Mouse (Mus musculus) ES-E14 (cell line): ENCODE measurements around the gene Ofcc1. TPM values are rescaled to one million over a fixed set of nuclear protein-coding genes. Genes with fewer than 3 reads are reported as not detected.

Experiments
- DNase-seq: peaks from one replicate; pipeline ENCODE4 v3.0.0-alpha.2; 2013; ENCODE audit warnings: low read depth, low spot score
- H3K27ac ChIP-seq: 2 replicates; pipeline ENCODE4 v1.5.1; 2012; ENCODE audit warnings: low read depth, mild to moderate bottlenecking, low read length, moderate library complexity, mixed read lengths; ENCODE audit not compliant: poor library complexity, insufficient read depth, severe bottlenecking
- H3K36me3 ChIP-seq: 2 replicates; pipeline ENCODE4 v1.6.1; 2012; ENCODE audit warnings: mild to moderate bottlenecking, low read length, moderate library complexity, mixed read lengths; ENCODE audit not compliant: control insufficient read depth, poor library complexity, insufficient read depth, severe bottlenecking
- H3K4me1 ChIP-seq, 2 experiments: fragments of 150-350 bp in 1 of 2; sonication (generic) in 1 of 2; 2 replicates each; pipeline ENCODE4 v1.6.1; 2012; ENCODE audit warnings: low read length in 2 of 2, mild to moderate bottlenecking in 1 of 2, mixed read lengths in 1 of 2; ENCODE audit not compliant: control insufficient read depth in 2 of 2, insufficient read depth in 2 of 2, poor library complexity in 1 of 2
- H3K4me3 ChIP-seq, 2 experiments: fragments of 150-350 bp in 1 of 2; sonication (generic) in 1 of 2; 2 replicates each; pipeline ENCODE4 v1.5.1; 2012; ENCODE audit warnings: low read length in 2 of 2, low read depth in 1 of 2, mild to moderate bottlenecking in 1 of 2, mixed read lengths in 1 of 2; ENCODE audit not compliant: insufficient read depth in 1 of 2, poor library complexity in 1 of 2, severe bottlenecking in 1 of 2
- H3K9ac ChIP-seq: 2 replicates; pipeline ENCODE4 v1.6.1; 2012; ENCODE audit warnings: low read depth, mild to moderate bottlenecking, low read length, mixed read lengths; ENCODE audit not compliant: poor library complexity, insufficient read depth, severe bottlenecking
- H3K9me3 ChIP-seq: fragments of 150-350 bp; sonication (generic); 2 replicates; pipeline ENCODE4 v1.6.1; 2012; ENCODE audit warnings: low read depth, mild to moderate bottlenecking, low read length; ENCODE audit not compliant: control insufficient read depth, insufficient read depth
- CHD2 ChIP-seq: IDR thresholded peaks from 2 replicates; pipeline ENCODE4 v1.6.1; 2014; ENCODE audit warnings: mild to moderate bottlenecking, low read depth, low read length, inconsistent platforms
- HCFC1 ChIP-seq: IDR thresholded peaks from 2 replicates; pipeline ENCODE4 v1.6.1; 2012; ENCODE audit warnings: low read length, inconsistent platforms, borderline replicate concordance; ENCODE audit not compliant: insufficient read depth
- MAFK ChIP-seq: IDR thresholded peaks from 2 replicates; pipeline ENCODE4 v1.6.1; 2014; ENCODE audit warnings: mild to moderate bottlenecking, low read depth, low read length, inconsistent platforms; ENCODE audit not compliant: insufficient read depth
- ZC3H11A ChIP-seq: IDR thresholded peaks from 2 replicates; pipeline ENCODE4 v1.6.1; 2012; ENCODE audit warnings: low read depth, mild to moderate bottlenecking, inconsistent platforms, low read length, borderline replicate concordance
- ZNF384 ChIP-seq: IDR thresholded peaks from 2 replicates; pipeline ENCODE4 v1.6.1; 2012; ENCODE audit warnings: low read depth, low read length, inconsistent platforms
- in situ Hi-C, 2 experiments: fragments of 600-800 bp; cut with MboI; formaldehyde crosslinking; loops; one replicate each; pipeline ENCODE4 v1.15.1; 2025; ENCODE audit warnings: low sequenced_read_pairs in 2 of 2, inconsistent platforms in 1 of 2; ENCODE audit not compliant: unreplicated experiment in 2 of 2
- total RNA-seq: library from RNA; depleted of rRNA; stranded (reverse); fragments of 300-350 nt; gene quantifications from 2 replicates; pipeline ENCODE4 v1.2.3, GENCODE M21; 2012

Ofcc1 gene
- total RNA-seq, 1 experiment, result not detected

DNA sequence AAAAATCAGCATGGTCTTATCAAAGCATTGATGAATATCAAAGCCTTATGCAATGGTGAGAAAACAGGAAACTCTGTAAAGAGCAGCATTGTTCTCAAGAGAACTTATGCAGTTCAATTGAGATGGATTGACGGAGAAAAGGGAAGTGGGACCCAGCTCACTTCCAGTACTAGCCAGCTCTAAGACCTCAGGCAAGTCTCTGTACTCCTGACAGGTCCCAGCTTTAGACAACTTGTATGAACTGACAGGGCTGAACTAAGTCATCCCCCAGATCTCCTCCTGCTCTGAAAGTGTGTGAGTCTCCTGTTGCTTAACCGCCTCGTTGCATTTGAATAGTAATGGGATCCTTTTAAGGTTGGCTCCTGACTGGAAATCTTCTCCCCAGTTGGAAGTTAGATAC lies 225.2 kb downstream of the Ofcc1 start:
- no peak overlapping the region for H3K27ac ChIP-seq
- in situ Hi-C loops, result no loop called here
- no peaks in the 10 kb centered on the region for H3K36me3 ChIP-seq
- H3K9ac ChIP-seq, result no peak overlapping the region
- H3K4me3 ChIP-seq, result no peak overlapping the region
- H3K4me1 ChIP-seq, result peaks cover 0 to 2% of the 10 kb centered on the region in 2 experiments; a peak in 1 of 4 replicates
- TF ChIP-seq HCFC1, result no peak
- no peak for TF ChIP-seq ZC3H11A
- no peak for TF ChIP-seq ZNF384
- no peak for TF ChIP-seq MAFK
- no peak for TF ChIP-seq CHD2
- DNase-seq, result peak; percentile 12
- H3K9me3 ChIP-seq, result no peaks in the 10 kb centered on the region

DNA sequence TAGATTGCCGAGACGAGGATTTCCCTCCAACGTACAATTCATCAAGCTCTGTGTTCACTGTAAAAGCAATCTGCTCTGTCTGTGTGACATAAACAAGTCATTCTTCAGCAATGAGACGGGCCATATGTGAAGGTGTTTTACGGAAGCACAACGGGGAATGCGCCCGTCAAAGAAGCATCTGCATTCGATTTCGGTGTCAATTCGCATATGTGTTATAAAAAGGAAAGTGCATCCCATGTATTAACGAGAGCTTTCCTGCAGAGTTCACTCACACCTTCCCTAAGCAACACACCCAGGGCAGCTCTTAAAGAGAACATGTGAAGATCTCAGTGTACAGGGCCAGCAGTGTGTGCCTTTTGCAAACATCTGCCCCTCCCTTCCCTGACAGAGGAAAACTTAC lies 225.6 kb downstream of the Ofcc1 start:
- Histone ChIP-seq H3K27ac (no peak overlapping the region), H3K9me3 (no peaks in the 10 kb centered on the region), H3K4me1 (peaks cover 0 to 2% of the 10 kb centered on the region in 2 experiments; a peak in 1 of 4 replicates), H3K4me3 (no peak overlapping the region), H3K36me3 (no peaks in the 10 kb centered on the region), H3K9ac (no peak overlapping the region)
- in situ Hi-C loops, result no loop called here
- TF ChIP-seq MAFK (no peak), CHD2 (no peak), HCFC1 (no peak), ZNF384 (no peak), ZC3H11A (no peak)
- DNase-seq, result no peak

DNA sequence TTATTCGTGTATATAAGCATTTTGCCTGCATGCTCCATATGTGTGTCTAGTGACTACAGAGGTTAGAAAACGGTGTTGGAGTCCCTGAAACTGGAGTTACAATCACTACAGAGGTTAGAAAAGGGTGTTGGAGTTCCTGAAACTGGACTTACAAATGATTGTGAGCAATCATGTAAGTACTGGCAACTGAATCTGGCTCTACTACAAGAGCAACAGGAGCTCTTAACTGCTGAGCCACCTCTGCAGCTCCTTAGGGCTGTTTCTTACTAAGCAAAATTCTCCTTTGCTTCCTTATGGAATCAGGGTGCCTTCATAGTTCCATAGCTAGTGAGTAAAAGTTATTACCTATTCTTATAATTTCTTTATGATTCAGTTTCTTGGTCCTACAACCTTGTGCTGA lies 237.4 kb downstream of the Ofcc1 start:
- H3K36me3 ChIP-seq, result no peaks in the 10 kb centered on the region
- in situ Hi-C loops, result no loop called here
- TF ChIP-seq ZNF384, result no peak
- no peak for TF ChIP-seq HCFC1
- no peak for TF ChIP-seq CHD2
- TF ChIP-seq MAFK, result no peak
- H3K4me3 ChIP-seq, result no peak overlapping the region
- H3K4me1 ChIP-seq, result no peaks in the 10 kb centered on the region
- no peaks in the 10 kb centered on the region for H3K9me3 ChIP-seq
- DNase-seq, result no peak
- no peak overlapping the region for H3K27ac ChIP-seq
- H3K9ac ChIP-seq, result no peak overlapping the region

DNA sequence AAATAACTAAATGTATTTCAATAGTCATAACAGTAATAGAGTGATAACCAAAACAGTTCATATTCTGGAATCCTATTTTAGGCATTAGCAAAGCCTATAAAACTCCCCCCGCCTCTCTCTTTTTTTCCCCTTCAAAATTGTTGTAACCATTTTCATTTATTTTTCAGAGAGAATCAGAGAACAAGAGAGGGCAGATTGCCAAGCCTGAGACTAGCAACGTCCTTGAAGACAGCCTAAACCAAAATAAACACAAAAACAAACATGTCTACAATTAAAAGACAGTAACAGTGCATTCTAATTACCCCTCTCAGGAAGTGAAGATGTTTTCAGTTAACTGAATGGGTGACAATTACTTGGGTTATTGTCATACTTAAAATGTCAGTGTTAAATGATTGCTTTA lies 248.9 kb downstream of the Ofcc1 start:
- in situ Hi-C loops, result no loop called here
- Histone ChIP-seq H3K9me3 (no peaks in the 10 kb centered on the region), H3K4me3 (no peak overlapping the region), H3K4me1 (no peaks in the 10 kb centered on the region), H3K9ac (no peak overlapping the region), H3K27ac (no peak overlapping the region), H3K36me3 (no peaks in the 10 kb centered on the region)
- no peak for TF ChIP-seq CHD2
- TF ChIP-seq HCFC1, result no peak
- no peak for TF ChIP-seq ZC3H11A
- no peak for TF ChIP-seq MAFK
- TF ChIP-seq ZNF384, result no peak
- no peak for DNase-seq

DNA sequence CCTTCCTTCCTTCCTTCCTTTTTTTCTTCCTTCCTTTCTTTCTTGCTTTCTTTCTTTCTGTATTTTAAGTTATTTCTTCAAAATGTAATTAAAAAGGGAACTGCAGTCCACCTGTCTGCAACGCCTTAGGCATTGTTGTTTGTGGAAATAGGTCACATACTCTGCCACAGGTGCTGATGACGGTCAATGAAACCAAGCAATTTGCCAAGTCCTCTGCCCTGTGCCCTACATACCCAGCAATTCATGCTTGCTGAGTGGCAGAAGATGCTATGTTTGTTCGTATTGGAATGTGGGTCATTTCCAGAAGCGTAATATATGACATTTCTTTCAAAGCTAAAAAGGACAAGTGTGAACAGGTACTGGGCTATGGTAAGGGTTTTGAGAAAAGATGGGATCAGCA lies 285.0 kb downstream of the Ofcc1 start:
- in situ Hi-C loops, result no loop called here
- H3K4me3 ChIP-seq, result no peak overlapping the region
- H3K9me3 ChIP-seq, result no peaks in the 10 kb centered on the region
- no peak overlapping the region for H3K27ac ChIP-seq
- H3K9ac ChIP-seq, result no peak overlapping the region
- H3K4me1 ChIP-seq, result no peaks in the 10 kb centered on the region
- TF ChIP-seq MAFK, result no peak
- TF ChIP-seq ZC3H11A, result no peak
- TF ChIP-seq HCFC1, result no peak
- TF ChIP-seq CHD2, result no peak
- TF ChIP-seq ZNF384, result no peak
- H3K36me3 ChIP-seq, result no peaks in the 10 kb centered on the region
- DNase-seq, result no peak
